Mouse (Mus musculus): ENCODE results near the gene Aox1. TPM values are rescaled to one million over a fixed set of nuclear protein-coding genes. Genes with fewer than 3 reads are reported as not detected.

Aox1 gene
- polyA plus RNA-seq, 1 experiment from 2014 or later, result 0.34 TPM

GRCm38 (mm10) chr1:58071006-58071405, 41.3 kb downstream of the Aox1 start:
- Histone ChIP-seq H3K27ac (ENCODE audit: low read depth, low read length) (no peak overlapping the region), H3K27me3 (ENCODE audit: control insufficient read depth, insufficient read depth, low read length) (no peaks in the 10 kb centered on the region), H3K4me1 (ENCODE audit: control insufficient read depth, insufficient read depth, low read length) (no peaks in the 10 kb centered on the region), H3K4me2 (no peak overlapping the region), H3K36me3 (ENCODE audit: control insufficient read depth, insufficient read depth, low read length) (no peaks in the 10 kb centered on the region), H3K9ac (ENCODE audit: low read depth, low read length) (no peak overlapping the region), H3K9me3 (replicated peaks; ENCODE audit: control insufficient read depth, low read length) (no peaks in the 10 kb centered on the region), H3K4me3 (ENCODE audit: low read depth, low read length) (no peak overlapping the region)
- 78% methylated on average over 9 of the region's 9 CpGs for WGBS (ENCODE audit: insufficient replicate concordance)
- no peak for ATAC-seq (replicated peaks; ENCODE audit: insufficient number of reproducible peaks, low FRiP score, low TSS enrichment)

- Histone ChIP-seq H3K27ac (ENCODE audit: low read depth, low read length) (no peak overlapping the region), H3K4me1 (ENCODE audit: control insufficient read depth, insufficient read depth, low read length) (no peaks in the 10 kb centered on the region), H3K4me2 (no peak overlapping the region), H3K36me3 (ENCODE audit: control insufficient read depth, insufficient read depth, low read length) (no peaks in the 10 kb centered on the region), H3K27me3 (ENCODE audit: control insufficient read depth, insufficient read depth, low read length) (no peaks in the 10 kb centered on the region), H3K4me3 (ENCODE audit: low read depth, low read length) (no peak overlapping the region), H3K9me3 (replicated peaks; ENCODE audit: control insufficient read depth, low read length) (no peaks in the 10 kb centered on the region), H3K9ac (ENCODE audit: low read depth, low read length) (no peak overlapping the region)
- 72% methylated on average over 1 of the region's 1 CpGs for WGBS (ENCODE audit: insufficient replicate concordance)
- ATAC-seq (replicated peaks; ENCODE audit: insufficient number of reproducible peaks, low FRiP score, low TSS enrichment), result no peak
Observed at GRCm38 (mm10) chr1:58071509-58071908, 41.8 kb downstream of the Aox1 start.

- no peak overlapping the region for H3K4me2 ChIP-seq
- no peak overlapping the region for H3K9ac ChIP-seq (ENCODE audit: low read depth, low read length)
- no peaks in the 10 kb centered on the region for H3K9me3 ChIP-seq (replicated peaks; ENCODE audit: control insufficient read depth, low read length)
- no peaks in the 10 kb centered on the region for H3K27me3 ChIP-seq (ENCODE audit: control insufficient read depth, insufficient read depth, low read length)
- ATAC-seq (replicated peaks; ENCODE audit: insufficient number of reproducible peaks, low FRiP score, low TSS enrichment), result no peak
- H3K27ac ChIP-seq (ENCODE audit: low read depth, low read length), result no peak overlapping the region
- no peak overlapping the region for H3K4me3 ChIP-seq (ENCODE audit: low read depth, low read length)
- WGBS (ENCODE audit: insufficient replicate concordance), result 68% methylated on average over 2 of the region's 2 CpGs
- no peaks in the 10 kb centered on the region for H3K36me3 ChIP-seq (ENCODE audit: control insufficient read depth, insufficient read depth, low read length)
- H3K4me1 ChIP-seq (ENCODE audit: control insufficient read depth, insufficient read depth, low read length), result no peaks in the 10 kb centered on the region
Observed at GRCm38 (mm10) chr1:58072416-58072815, 42.7 kb downstream of the Aox1 start.

- no peaks in the 10 kb centered on the region for H3K4me1 ChIP-seq (ENCODE audit: control insufficient read depth, insufficient read depth, low read length)
- no peaks in the 10 kb centered on the region for H3K36me3 ChIP-seq (ENCODE audit: control insufficient read depth, insufficient read depth, low read length)
- no peak overlapping the region for H3K4me2 ChIP-seq
- 74% methylated on average over 12 of the region's 12 CpGs for WGBS (ENCODE audit: insufficient replicate concordance)
- H3K27ac ChIP-seq (ENCODE audit: low read depth, low read length), result no peak overlapping the region
- H3K9me3 ChIP-seq (replicated peaks; ENCODE audit: control insufficient read depth, low read length), result no peaks in the 10 kb centered on the region
- no peak overlapping the region for H3K4me3 ChIP-seq (ENCODE audit: low read depth, low read length)
- no peaks in the 10 kb centered on the region for H3K27me3 ChIP-seq (ENCODE audit: control insufficient read depth, insufficient read depth, low read length)
- ATAC-seq (replicated peaks; ENCODE audit: insufficient number of reproducible peaks, low FRiP score, low TSS enrichment), result no peak
- H3K9ac ChIP-seq (ENCODE audit: low read depth, low read length), result no peak overlapping the region
Observed at GRCm38 (mm10) chr1:58072991-58073730, 43.4 kb downstream of the Aox1 start.

GRCm38 (mm10) chr1:58074266-58074665, 44.5 kb downstream of the Aox1 start:
- H3K27ac ChIP-seq (ENCODE audit: low read depth, low read length), result no peak overlapping the region
- no peaks in the 10 kb centered on the region for H3K27me3 ChIP-seq (ENCODE audit: control insufficient read depth, insufficient read depth, low read length)
- 83% methylated on average over 2 of the region's 2 CpGs for WGBS (ENCODE audit: insufficient replicate concordance)
- no peaks in the 10 kb centered on the region for H3K9me3 ChIP-seq (replicated peaks; ENCODE audit: control insufficient read depth, low read length)
- H3K4me3 ChIP-seq (ENCODE audit: low read depth, low read length), result no peak overlapping the region
- ATAC-seq (replicated peaks; ENCODE audit: insufficient number of reproducible peaks, low FRiP score, low TSS enrichment), result no peak
- H3K9ac ChIP-seq (ENCODE audit: low read depth, low read length), result no peak overlapping the region
- H3K4me2 ChIP-seq, result no peak overlapping the region
- H3K4me1 ChIP-seq (ENCODE audit: control insufficient read depth, insufficient read depth, low read length), result no peaks in the 10 kb centered on the region
- no peaks in the 10 kb centered on the region for H3K36me3 ChIP-seq (ENCODE audit: control insufficient read depth, insufficient read depth, low read length)

- H3K4me2 ChIP-seq, result no peak overlapping the region
- no peaks in the 10 kb centered on the region for H3K9me3 ChIP-seq (replicated peaks; ENCODE audit: control insufficient read depth, low read length)
- no peak for ATAC-seq (replicated peaks; ENCODE audit: insufficient number of reproducible peaks, low FRiP score, low TSS enrichment)
- no peaks in the 10 kb centered on the region for H3K4me1 ChIP-seq (ENCODE audit: control insufficient read depth, insufficient read depth, low read length)
- H3K27ac ChIP-seq (ENCODE audit: low read depth, low read length), result no peak overlapping the region
- H3K27me3 ChIP-seq (ENCODE audit: control insufficient read depth, insufficient read depth, low read length), result no peaks in the 10 kb centered on the region
- no peak overlapping the region for H3K4me3 ChIP-seq (ENCODE audit: low read depth, low read length)
- H3K9ac ChIP-seq (ENCODE audit: low read depth, low read length), result no peak overlapping the region
- no peaks in the 10 kb centered on the region for H3K36me3 ChIP-seq (ENCODE audit: control insufficient read depth, insufficient read depth, low read length)
Observed at GRCm38 (mm10) chr1:58077882-58078281, 48.2 kb downstream of the Aox1 start.

GRCm38 (mm10) chr1:58078390-58078789, 48.7 kb downstream of the Aox1 start:
- Histone ChIP-seq H3K4me3 (ENCODE audit: low read depth, low read length) (no peak overlapping the region), H3K27me3 (ENCODE audit: control insufficient read depth, insufficient read depth, low read length) (no peaks in the 10 kb centered on the region), H3K4me2 (no peak overlapping the region), H3K9ac (ENCODE audit: low read depth, low read length) (no peak overlapping the region), H3K4me1 (ENCODE audit: control insufficient read depth, insufficient read depth, low read length) (no peaks in the 10 kb centered on the region), H3K36me3 (ENCODE audit: control insufficient read depth, insufficient read depth, low read length) (no peaks in the 10 kb centered on the region), H3K27ac (ENCODE audit: low read depth, low read length) (no peak overlapping the region), H3K9me3 (replicated peaks; ENCODE audit: control insufficient read depth, low read length) (no peaks in the 10 kb centered on the region)
- 86% methylated on average over 7 of the region's 7 CpGs for WGBS (ENCODE audit: insufficient replicate concordance)
- no peak for ATAC-seq (replicated peaks; ENCODE audit: insufficient number of reproducible peaks, low FRiP score, low TSS enrichment)

- 83% methylated on average over 5 of the region's 5 CpGs for WGBS (ENCODE audit: insufficient replicate concordance)
- no peak overlapping the region for H3K4me2 ChIP-seq
- no peaks in the 10 kb centered on the region for H3K4me1 ChIP-seq (ENCODE audit: control insufficient read depth, insufficient read depth, low read length)
- H3K27ac ChIP-seq (ENCODE audit: low read depth, low read length), result no peak overlapping the region
- no peak overlapping the region for H3K4me3 ChIP-seq (ENCODE audit: low read depth, low read length)
- no peaks in the 10 kb centered on the region for H3K27me3 ChIP-seq (ENCODE audit: control insufficient read depth, insufficient read depth, low read length)
- ATAC-seq (replicated peaks; ENCODE audit: insufficient number of reproducible peaks, low FRiP score, low TSS enrichment), result no peak
- H3K36me3 ChIP-seq (ENCODE audit: control insufficient read depth, insufficient read depth, low read length), result no peaks in the 10 kb centered on the region
- H3K9ac ChIP-seq (ENCODE audit: low read depth, low read length), result no peak overlapping the region
- H3K9me3 ChIP-seq (replicated peaks; ENCODE audit: control insufficient read depth, low read length), result no peaks in the 10 kb centered on the region
Observed at GRCm38 (mm10) chr1:58079689-58080088, 50.0 kb downstream of the Aox1 start.

- 80% methylated on average over 4 of the region's 4 CpGs for whole genome bisulfite sequencing (ENCODE audit: insufficient replicate concordance)
Observed at GRCm38 (mm10) chr1:58080446-58080845, 50.7 kb downstream of the Aox1 start.

More at GRCm38 (mm10) chr1:58080446-58080845, 50.7 kb downstream of the Aox1 start:
- H3K4me2 ChIP-seq, result no peak overlapping the region
- no peak overlapping the region for H3K27ac ChIP-seq (ENCODE audit: low read depth, low read length)
- H3K27me3 ChIP-seq (ENCODE audit: control insufficient read depth, insufficient read depth, low read length), result no peaks in the 10 kb centered on the region
- H3K9ac ChIP-seq (ENCODE audit: low read depth, low read length), result no peak overlapping the region
- no peaks in the 10 kb centered on the region for H3K36me3 ChIP-seq (ENCODE audit: control insufficient read depth, insufficient read depth, low read length)
- H3K4me1 ChIP-seq (ENCODE audit: control insufficient read depth, insufficient read depth, low read length), result no peaks in the 10 kb centered on the region
- ATAC-seq (replicated peaks; ENCODE audit: insufficient number of reproducible peaks, low FRiP score, low TSS enrichment), result no peak
- no peak overlapping the region for H3K4me3 ChIP-seq (ENCODE audit: low read depth, low read length)
- no peaks in the 10 kb centered on the region for H3K9me3 ChIP-seq (replicated peaks; ENCODE audit: control insufficient read depth, low read length)

Data from heart, embryonic 11.5 days (tissue).